Mouse (Mus musculus) intestine, postnatal 0 days (tissue): ENCODE measurements around the gene Hcn1. TPM values are rescaled to one million over a fixed set of nuclear protein-coding genes. Genes with fewer than 3 reads are reported as not detected.

Experiments used
- ATAC-seq: fragments of 200-750 bp; cut with Nextera tagmentation; 2 replicates; pipeline ENCODE4 v1.8.0; 2017; ENCODE audit warnings: mild to moderate bottlenecking, moderate TSS enrichment, moderate library complexity
- H3K27ac ChIP-seq: fragments of 300-500 bp; sonication (generic); 2 replicates; pipeline ENCODE4 v1.5.1; 2014; ENCODE audit warnings: mild to moderate bottlenecking, low read depth, low read length, moderate library complexity
- H3K27me3 ChIP-seq: fragments of 300-500 bp; sonication (generic); replicated peaks from 2 replicates; pipeline ENCODE4 v1.6.1; 2014; ENCODE audit warnings: low read length, mixed read lengths; ENCODE audit not compliant: control insufficient read depth, insufficient read depth
- H3K36me3 ChIP-seq: fragments of 300-500 bp; sonication (generic); 2 replicates; pipeline ENCODE4 v1.6.1; 2014; ENCODE audit warnings: mild to moderate bottlenecking, moderate library complexity; ENCODE audit not compliant: control insufficient read depth, insufficient read depth
- H3K4me1 ChIP-seq: fragments of 300-500 bp; sonication (generic); replicated peaks from 2 replicates; pipeline ENCODE4 v1.6.1; 2014; ENCODE audit warnings: antibody characterized with exemption, low read length, mixed read lengths; ENCODE audit not compliant: control insufficient read depth, insufficient read depth
- H3K4me2 ChIP-seq: fragments of 300-500 bp; sonication (generic); replicated peaks from 2 replicates; pipeline ENCODE4 v1.6.1; 2014; ENCODE audit warnings: low read depth, mild to moderate bottlenecking, moderate library complexity
- H3K4me3 ChIP-seq: fragments of 300-500 bp; sonication (generic); 2 replicates; pipeline ENCODE4 v1.5.1; 2014; ENCODE audit warnings: low read depth, low read length
- H3K9ac ChIP-seq: fragments of 300-500 bp; sonication (generic); 2 replicates; pipeline ENCODE4 v1.6.1; 2014; ENCODE audit warnings: mild to moderate bottlenecking, low read depth, low read length
- H3K9me3 ChIP-seq: fragments of 300-500 bp; sonication (generic); 2 replicates; pipeline ENCODE4 v1.6.1; 2016; ENCODE audit warnings: mixed run types; ENCODE audit not compliant: control insufficient read depth
- CTCF ChIP-seq: sonication (generic); IDR thresholded peaks from 2 replicates; pipeline ENCODE4 v1.5.1; 2016; ENCODE audit warnings: low read depth, mild to moderate bottlenecking, control low read depth, antibody characterized with exemption, moderate library complexity
- WGBS: fragments of 180-500 bp; shearing (Covaris S2); extraction: QIAGEN DNeasy Blood & Tissue Kit; methylation state at CpG from one replicate; pipeline ENCODE4 v1.1.7; 2014; 5-methylcytosine and 5-hydroxymethylcytosine counted together
- polyA plus RNA-seq: library from polyadenylated mRNA; unstranded; fragments of >200 nt; fragmentation: Nextera tagmentation; extraction: Ambion mirVana; gene quantifications from 2 replicates; pipeline ENCODE4 v1.2.1, GENCODE M21; 2015

The Hcn1 gene
- polyA plus RNA-seq, 1 experiment from 2014 or later: 0.17 TPM

- WGBS: 57% methylated on average over 3 of the region's 3 CpGs
- no peak for TF ChIP-seq CTCF
- Histone ChIP-seq H3K4me1 (no peaks in the 10 kb centered on the region), H3K27me3 (no peaks in the 10 kb centered on the region), H3K9ac (no peak overlapping the region), H3K9me3 (no peaks in the 10 kb centered on the region), H3K36me3 (no peaks in the 10 kb centered on the region), H3K4me3 (no peak overlapping the region), H3K27ac (no peak overlapping the region), H3K4me2 (no peak overlapping the region)
- no peak for ATAC-seq
Observed at GRCm38 (mm10) chr13:117745173-117745572, 143.1 kb downstream of the Hcn1 start.

GRCm38 (mm10) chr13:117765487-117765886 is 163.4 kb downstream of the Hcn1 start:
- WGBS: 77% methylated on average over 6 of the region's 6 CpGs
- Histone ChIP-seq H3K4me3 (no peak overlapping the region), H3K27ac (no peak overlapping the region), H3K36me3 (no peaks in the 10 kb centered on the region), H3K4me2 (no peak overlapping the region), H3K4me1 (no peaks in the 10 kb centered on the region), H3K27me3 (no peaks in the 10 kb centered on the region), H3K9ac (no peak overlapping the region), H3K9me3 (no peaks in the 10 kb centered on the region)
- no peak for TF ChIP-seq CTCF
- ATAC-seq: no peak

GRCm38 (mm10) chr13:117785376-117785775 is 183.3 kb downstream of the Hcn1 start:
- H3K27ac ChIP-seq: no peak overlapping the region
- no peak overlapping the region for H3K4me2 ChIP-seq
- 92% methylated on average over 2 of the region's 2 CpGs for WGBS
- ATAC-seq: no peak
- H3K9ac ChIP-seq: no peak overlapping the region
- H3K4me3 ChIP-seq: no peak overlapping the region
- H3K27me3 ChIP-seq: no peaks in the 10 kb centered on the region
- H3K36me3 ChIP-seq: no peaks in the 10 kb centered on the region
- H3K9me3 ChIP-seq: no peaks in the 10 kb centered on the region
- no peak for TF ChIP-seq CTCF
- H3K4me1 ChIP-seq: no peaks in the 10 kb centered on the region

GRCm38 (mm10) chr13:117792861-117793260 is 190.7 kb downstream of the Hcn1 start:
- 71% methylated on average over 1 of the region's 1 CpGs for WGBS
- no peaks in the 10 kb centered on the region for H3K36me3 ChIP-seq
- H3K9ac ChIP-seq: no peak overlapping the region
- H3K27ac ChIP-seq: no peak overlapping the region
- ATAC-seq: no peak
- H3K4me1 ChIP-seq: no peaks in the 10 kb centered on the region
- no peak overlapping the region for H3K4me3 ChIP-seq
- H3K4me2 ChIP-seq: no peak overlapping the region
- no peaks in the 10 kb centered on the region for H3K9me3 ChIP-seq
- H3K27me3 ChIP-seq: no peaks in the 10 kb centered on the region
- TF ChIP-seq CTCF: no peak

- Histone ChIP-seq H3K4me2 (no peak overlapping the region), H3K36me3 (no peaks in the 10 kb centered on the region), H3K4me1 (no peaks in the 10 kb centered on the region), H3K9me3 (no peaks in the 10 kb centered on the region), H3K27me3 (no peaks in the 10 kb centered on the region), H3K27ac (no peak overlapping the region), H3K9ac (no peak overlapping the region), H3K4me3 (no peak overlapping the region)
- ATAC-seq: no peak
- no peak for TF ChIP-seq CTCF
Observed at GRCm38 (mm10) chr13:117801061-117801460, 198.9 kb downstream of the Hcn1 start.

GRCm38 (mm10) chr13:117827628-117828027 is 225.5 kb downstream of the Hcn1 start:
- Histone ChIP-seq H3K27me3 (no peaks in the 10 kb centered on the region), H3K27ac (no peak overlapping the region), H3K4me1 (no peaks in the 10 kb centered on the region), H3K4me3 (no peak overlapping the region), H3K36me3 (no peaks in the 10 kb centered on the region), H3K9ac (no peak overlapping the region), H3K4me2 (no peak overlapping the region), H3K9me3 (no peaks in the 10 kb centered on the region)
- TF ChIP-seq CTCF: no peak
- ATAC-seq: no peak
- WGBS: 74% methylated on average over 5 of the region's 5 CpGs

GRCm38 (mm10) chr13:117836658-117837057 is 234.5 kb downstream of the Hcn1 start:
- no peak overlapping the region for H3K4me2 ChIP-seq
- H3K4me3 ChIP-seq: no peak overlapping the region
- no peak overlapping the region for H3K9ac ChIP-seq
- no peak for TF ChIP-seq CTCF
- WGBS: 70% methylated on average over 1 of the region's 1 CpGs
- H3K9me3 ChIP-seq: no peaks in the 10 kb centered on the region
- H3K36me3 ChIP-seq: no peaks in the 10 kb centered on the region
- no peaks in the 10 kb centered on the region for H3K27me3 ChIP-seq
- no peak for ATAC-seq
- no peak overlapping the region for H3K27ac ChIP-seq
- no peaks in the 10 kb centered on the region for H3K4me1 ChIP-seq
